Mouse (Mus musculus): ENCODE data around the gene Mfap5.
A peak's percentile ranks its signal among the peaks of the same experiment; 100 is the strongest.
"Not testable (repeated sequence)": the region's sequence is repeated elsewhere in the genome, so short reads cannot be mapped to it uniquely, and the experiment has no call there.

The Mfap5 gene

GRCm38 (mm10) chr6:122514312-122514711, 8.7 kb downstream of the Mfap5 start:
- no peak for DNase-seq

GRCm38 (mm10) chr6:122515762-122516161, 10.1 kb downstream of the Mfap5 start:
- not testable (repeated sequence) for DNase-seq

GRCm38 (mm10) chr6:122517668-122518067, 12.0 kb downstream of the Mfap5 start:
- no peak for DNase-seq

GRCm38 (mm10) chr6:122519384-122519783, 13.7 kb downstream of the Mfap5 start:
- no peak for DNase-seq

- no peak for DNase-seq
These were observed 16.9 kb downstream of the Mfap5 start for GRCm38 (mm10) chr6:122522595-122522994.

DNA sequence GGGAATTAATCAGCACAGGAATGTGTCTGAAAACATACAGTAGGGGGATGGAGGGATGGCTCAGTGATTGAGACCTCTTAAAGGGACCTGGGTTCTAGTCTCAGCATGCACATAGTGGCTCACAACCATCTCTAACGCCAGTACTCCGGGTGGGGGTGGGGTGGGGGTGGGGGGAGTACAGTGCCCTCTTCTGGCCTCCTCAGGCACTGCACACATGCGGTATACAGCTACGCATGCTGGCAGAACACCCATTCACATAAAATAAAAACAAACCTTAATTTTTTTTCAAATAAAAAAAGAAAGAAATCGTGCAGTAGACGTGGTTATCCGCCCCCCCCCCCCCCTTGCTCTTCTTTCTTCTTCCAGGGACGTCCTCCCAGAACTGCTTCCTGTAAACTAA, 17.6 kb downstream of the Mfap5 start:
- DNase-seq = no peak

GRCm38 (mm10) chr6:122527596-122527995, 22.0 kb downstream of the Mfap5 start:
- no peak for DNase-seq

- DNase-seq = no peak
These were observed 22.5 kb downstream of the Mfap5 start for GRCm38 (mm10) chr6:122528136-122528535.

DNA sequence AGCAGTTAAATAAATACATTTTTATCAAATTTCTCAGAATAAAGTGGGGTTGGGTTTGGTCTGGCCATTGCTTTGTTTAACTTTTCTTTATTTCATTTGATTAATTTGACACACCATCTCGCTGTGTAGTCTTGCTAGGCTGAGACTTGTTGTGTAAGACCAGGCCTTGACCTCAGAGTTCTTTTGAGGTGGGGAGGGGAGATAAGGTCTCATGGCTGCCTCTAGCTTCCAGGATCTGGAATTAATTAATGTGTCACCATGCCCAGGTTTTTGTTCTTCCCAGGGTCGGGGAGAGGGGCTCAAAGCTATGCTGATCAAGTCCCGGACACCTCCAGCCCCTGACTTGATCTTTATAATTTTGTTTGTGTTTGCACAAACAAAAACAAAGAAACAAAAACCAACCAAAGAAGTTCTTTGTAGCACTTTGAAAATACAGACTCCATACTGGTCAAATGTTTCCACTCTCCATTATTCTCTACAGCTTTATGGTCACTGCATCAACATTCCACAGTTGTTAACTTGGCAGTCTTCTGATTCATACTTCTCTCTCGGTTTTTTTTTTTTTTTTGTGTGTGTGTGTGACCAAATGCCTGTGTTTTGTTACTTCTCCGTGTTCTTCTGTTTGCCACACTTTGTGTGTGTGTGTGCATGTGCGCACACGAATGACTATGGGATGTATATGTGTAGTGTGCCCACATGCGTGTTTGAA, 26.0 kb downstream of the Mfap5 start:
- DNase-seq = no peak

DNA sequence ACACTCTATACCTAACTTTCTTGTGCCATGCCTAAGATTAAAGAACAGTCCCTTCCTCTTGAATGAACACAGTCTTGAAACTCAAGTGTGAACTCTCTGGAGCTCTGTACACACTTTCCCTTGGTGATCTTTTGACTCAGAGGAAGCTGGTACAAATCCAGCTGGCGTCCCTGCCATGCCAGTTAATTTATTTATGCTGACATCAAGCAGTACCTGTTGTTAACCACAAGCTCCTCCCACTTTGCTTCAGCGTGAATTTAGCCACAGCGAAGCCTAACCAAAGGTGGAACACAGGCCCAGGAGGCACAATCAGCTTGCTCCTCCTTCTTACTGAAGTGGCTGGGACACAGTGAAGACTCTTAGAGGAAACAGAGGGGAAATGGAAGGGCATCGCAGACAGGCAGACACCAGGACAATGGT, 27.2 kb downstream of the Mfap5 start:
- no peak for DNase-seq

DNA sequence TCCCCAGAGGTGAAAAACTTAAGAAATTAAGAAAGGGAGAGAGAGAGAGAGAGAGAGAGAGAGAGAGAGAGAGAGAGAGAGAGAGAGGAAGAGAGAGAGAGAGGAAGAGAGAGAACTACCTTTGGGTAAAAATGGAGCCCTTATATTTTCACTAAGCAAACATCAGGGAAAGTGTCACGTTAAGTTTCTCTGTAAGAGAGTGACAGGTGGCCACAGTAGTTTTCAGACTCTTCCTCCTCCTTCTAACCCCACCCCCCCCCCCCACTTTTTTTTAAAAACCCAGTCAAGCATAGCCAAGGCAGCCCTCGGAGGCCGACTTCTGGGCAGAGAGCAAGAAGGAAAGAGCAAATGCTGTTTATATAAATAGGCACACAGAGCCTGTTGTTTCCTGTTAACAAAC, 28.4 kb downstream of the Mfap5 start:
- DNase-seq = no peak

GRCm38 (mm10) chr6:122539564-122539963, 33.9 kb downstream of the Mfap5 start:
- no peak for DNase-seq

- DNase-seq = not testable (repeated sequence)
These were observed 36.8 kb downstream of the Mfap5 start for GRCm38 (mm10) chr6:122542459-122542858.

DNA sequence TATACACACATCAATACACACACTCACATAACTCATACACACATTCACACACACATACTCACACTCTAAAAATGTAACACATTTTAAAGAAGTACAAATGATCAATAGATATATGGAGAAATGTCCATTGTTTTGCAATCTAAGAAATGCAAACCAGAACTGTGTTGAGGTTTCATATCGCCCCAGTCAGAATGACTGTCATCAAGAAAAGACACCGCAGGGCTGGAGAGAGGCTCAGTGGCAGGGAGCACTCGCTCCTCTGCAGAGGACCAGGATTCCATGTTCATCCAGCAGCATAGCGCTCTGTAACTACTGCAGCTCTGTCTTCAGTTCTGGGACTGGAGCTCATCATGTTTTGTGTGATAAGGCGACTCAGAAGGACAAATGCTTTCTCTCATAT, 37.9 kb downstream of the Mfap5 start:
- no peak for DNase-seq

DNA sequence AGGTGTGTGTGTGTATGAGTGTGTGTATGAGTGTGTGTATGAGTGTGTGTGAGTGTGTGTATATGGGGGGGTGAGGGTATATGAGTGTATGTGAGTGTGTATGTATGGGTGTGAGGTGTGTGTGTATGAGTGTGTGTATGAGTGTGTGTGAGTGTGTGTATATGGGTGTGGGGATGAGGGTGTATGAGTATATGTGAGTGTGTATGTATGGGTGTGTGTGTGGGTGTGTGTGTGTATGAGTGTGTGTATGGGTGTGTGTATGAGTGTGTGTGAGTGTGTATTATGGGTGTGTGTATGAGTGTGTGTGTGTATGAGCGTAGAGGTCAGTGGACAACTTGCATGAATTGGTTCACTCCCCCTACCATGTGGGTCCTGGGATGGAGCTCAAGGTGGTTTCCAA, 39.0 kb downstream of the Mfap5 start:
- DNase-seq = no peak

DNA sequence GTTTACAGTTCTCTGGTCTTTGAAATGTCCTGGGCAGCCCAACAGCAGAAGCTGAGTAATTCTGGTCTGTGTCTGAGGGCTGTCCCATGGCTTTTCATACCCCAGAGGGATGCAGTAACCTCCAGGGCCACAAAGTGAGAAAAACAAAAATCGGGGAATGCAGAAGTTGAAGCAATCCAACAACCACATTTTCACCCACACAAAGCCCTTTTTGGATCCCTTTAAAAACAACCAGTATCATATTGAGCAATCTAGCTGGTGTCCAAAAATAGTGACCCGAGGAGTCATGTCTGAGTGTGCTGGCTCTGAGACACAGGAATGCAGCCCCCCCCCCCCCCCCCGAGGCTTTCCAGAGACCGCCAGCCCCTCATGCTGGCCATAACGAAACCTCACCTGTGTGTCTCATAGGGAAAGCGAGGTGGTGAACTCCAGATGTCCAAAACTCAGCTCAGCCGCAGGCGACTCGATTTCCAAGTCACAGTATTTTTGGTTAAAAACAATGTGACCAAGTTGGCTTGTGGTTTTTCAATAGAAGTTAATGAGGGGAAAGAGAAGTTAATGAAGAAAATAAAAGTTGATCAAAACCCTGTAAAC, 39.7 kb downstream of the Mfap5 start:
- no peak for DNase-seq

GRCm38 (mm10) chr6:122545948-122546347, 40.3 kb downstream of the Mfap5 start:
- DNase-seq = no peak

DNA sequence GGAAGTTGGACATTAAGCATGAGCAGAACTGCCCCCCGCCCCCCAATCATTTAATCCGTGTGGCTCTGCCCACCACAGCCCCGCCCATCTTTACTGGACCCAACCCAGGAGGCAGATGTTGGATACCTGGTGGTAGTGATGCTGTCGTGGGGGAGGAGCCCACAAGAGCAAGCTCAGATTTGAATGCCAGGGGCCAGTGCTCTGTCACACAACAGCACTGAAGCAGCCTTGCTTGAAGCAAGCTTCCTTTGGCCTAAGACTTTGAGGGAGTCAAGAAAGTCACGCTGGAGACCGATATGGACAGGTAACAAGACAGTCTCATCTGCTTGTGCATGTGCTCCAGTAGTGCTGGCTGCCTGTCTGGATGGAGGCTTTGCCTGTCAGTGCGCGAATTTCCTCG, 48.0 kb downstream of the Mfap5 start, which contains the start of gene Aicda:
Gene Aicda (plus strand): TSS at position 196 of the 400 bp plus-strand sequence.
- no peak for DNase-seq

- DNase-seq = no peak
These were observed 48.5 kb downstream of the Mfap5 start for GRCm38 (mm10) chr6:122554102-122554501.

- no peak for DNase-seq
These were observed 49.6 kb downstream of the Mfap5 start for GRCm38 (mm10) chr6:122555266-122555665.

- peak; percentile 46 for DNase-seq
These were observed 51.4 kb downstream of the Mfap5 start for GRCm38 (mm10) chr6:122556959-122557561.

DNA sequence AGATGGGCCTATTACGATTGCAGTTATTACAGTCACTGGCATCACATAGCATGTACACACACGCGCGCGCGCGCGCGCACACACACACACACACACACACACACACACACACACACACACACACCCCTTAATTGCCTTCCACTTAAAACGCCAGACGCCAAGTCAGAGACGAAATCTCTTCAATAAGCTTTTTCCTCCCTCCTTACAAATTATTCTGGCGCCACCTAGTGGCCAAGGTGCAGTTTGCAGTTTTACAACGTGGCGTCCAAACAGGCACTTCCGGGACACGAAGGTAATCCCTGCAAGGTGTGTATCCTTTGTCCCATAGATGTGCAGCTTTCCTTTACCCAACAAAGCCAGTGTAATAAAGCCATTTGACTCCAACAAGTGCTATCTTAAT, 54.8 kb downstream of the Mfap5 start:
- DNase-seq = peak; percentile 79

- no peak for DNase-seq
These were observed 55.4 kb downstream of the Mfap5 start for GRCm38 (mm10) chr6:122561005-122561404.

DNA sequence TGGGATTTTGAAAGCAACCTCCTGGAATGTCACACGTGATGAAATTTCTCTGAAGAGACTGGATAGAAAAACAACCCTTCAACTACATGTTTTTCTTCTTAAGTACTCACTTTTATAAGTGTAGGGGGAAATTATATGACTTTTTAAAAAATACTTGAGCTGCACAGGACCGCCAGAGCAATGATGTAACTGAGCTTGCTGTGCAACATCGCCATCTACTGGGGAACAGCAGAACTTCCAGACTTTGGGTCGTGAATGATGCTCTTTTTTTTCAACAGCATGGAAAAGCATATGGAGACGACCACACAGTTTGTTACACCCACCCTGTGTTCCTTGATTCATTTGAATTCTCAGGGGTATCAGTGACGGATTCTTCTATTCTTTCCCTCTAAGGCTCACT, 56.8 kb downstream of the Mfap5 start:
- peak; percentile 49 for DNase-seq

Measured in liver (tissue).